Mouse (Mus musculus): ENCODE data around the gene D130043K22Rik. TPM values are rescaled to one million over a fixed set of nuclear protein-coding genes. Genes with fewer than 3 reads are reported as not detected.
"Not testable (repeated sequence)": the region's sequence is repeated elsewhere in the genome, so short reads cannot be mapped to it uniquely, and the experiment has no call there.

D130043K22Rik gene
- polyA plus RNA-seq, 1 experiment from 2014 or later = 0.58 TPM

DNA sequence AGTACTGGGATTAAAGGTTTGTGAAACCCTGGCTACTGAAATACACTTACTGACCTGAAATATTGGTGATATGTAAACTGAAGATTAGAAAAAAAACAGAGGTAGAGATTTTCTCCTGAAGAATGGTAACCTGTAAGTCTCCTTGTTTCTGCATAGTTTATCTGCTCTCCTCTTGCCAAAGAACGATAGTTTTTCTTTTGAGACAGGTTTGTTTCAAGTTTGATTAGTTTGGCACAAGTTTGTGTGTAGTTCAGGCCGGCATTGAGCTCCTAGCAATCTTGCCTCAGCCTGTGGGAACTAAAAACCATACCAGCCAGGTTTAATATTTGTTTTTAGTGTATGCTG is 12.2 kb upstream of the D130043K22Rik start:
- H3K4me2 ChIP-seq (replicated peaks) = peak overlapping the region; percentile 85
- H3K4me3 ChIP-seq = peak overlapping the region; percentile 95
- H3K36me3 ChIP-seq = no peaks in the 10 kb centered on the region
- no peak overlapping the region for H3K27ac ChIP-seq
- no peaks in the 10 kb centered on the region for H3K9me3 ChIP-seq
- ATAC-seq (ENCODE audit: insufficient number of reproducible peaks, insufficient read depth, low FRiP score, low TSS enrichment) = no peak
- H3K9ac ChIP-seq = peak overlapping the region; percentile 94
- H3K27me3 ChIP-seq = no peaks in the 10 kb centered on the region
- peaks cover 13% of the 10 kb centered on the region for H3K4me1 ChIP-seq
- WGBS = 58% methylated on average over 2 of the region's 2 CpGs

- not testable (repeated sequence) for H3K4me2 ChIP-seq (replicated peaks); H3K27me3 ChIP-seq; H3K9me3 ChIP-seq; H3K36me3 ChIP-seq; H3K4me1 ChIP-seq; ATAC-seq (ENCODE audit: insufficient number of reproducible peaks, insufficient read depth, low FRiP score, low TSS enrichment); H3K4me3 ChIP-seq; H3K27ac ChIP-seq; H3K9ac ChIP-seq
- 92% methylated on average over 8 of the region's 8 CpGs for WGBS
Observed at GRCm38 (mm10) chr13:24837765-24838164, 7.2 kb upstream of the D130043K22Rik start.

GRCm38 (mm10) chr13:24839831-24840230 is 5.1 kb upstream of the D130043K22Rik start:
- Histone ChIP-seq H3K27ac (no peak overlapping the region), H3K9me3 (no peaks in the 10 kb centered on the region), H3K9ac (no peak overlapping the region), H3K27me3 (no peaks in the 10 kb centered on the region), H3K4me1 (peaks cover 4% of the 10 kb centered on the region), H3K4me2 (replicated peaks) (no peak overlapping the region), H3K36me3 (peaks cover 8% of the 10 kb centered on the region), H3K4me3 (no peak overlapping the region)
- 71% methylated on average over 3 of the region's 3 CpGs for WGBS
- no peak for ATAC-seq (ENCODE audit: insufficient number of reproducible peaks, insufficient read depth, low FRiP score, low TSS enrichment)

DNA sequence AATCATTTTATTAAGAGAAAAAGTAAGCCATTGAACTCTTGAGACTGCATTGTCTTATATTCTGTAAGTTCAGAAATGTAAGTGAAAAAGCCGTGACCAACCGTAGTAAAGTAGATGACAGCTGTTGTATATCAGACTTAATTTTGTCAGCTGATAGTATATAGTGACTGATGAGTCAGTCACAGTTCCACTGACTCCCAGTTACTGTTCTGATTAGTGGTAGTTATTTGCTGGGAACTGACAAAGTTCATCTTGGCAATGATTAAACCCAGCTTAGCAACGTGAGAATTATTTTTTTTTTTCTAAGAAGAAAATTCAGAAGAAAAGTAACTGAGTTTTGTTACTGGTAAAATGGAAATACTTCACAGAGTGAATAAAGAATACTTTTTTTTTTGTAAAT is 3.2 kb upstream of the D130043K22Rik start:
- Histone ChIP-seq H3K36me3 (peaks cover 8% of the 10 kb centered on the region), H3K9me3 (no peaks in the 10 kb centered on the region), H3K4me3 (no peak overlapping the region), H3K4me2 (replicated peaks) (no peak overlapping the region), H3K4me1 (peaks cover 6% of the 10 kb centered on the region), H3K27ac (no peak overlapping the region), H3K27me3 (no peaks in the 10 kb centered on the region), H3K9ac (no peak overlapping the region)
- no peak for ATAC-seq (ENCODE audit: insufficient number of reproducible peaks, insufficient read depth, low FRiP score, low TSS enrichment)
- 89% methylated on average over 3 of the region's 3 CpGs for WGBS

DNA sequence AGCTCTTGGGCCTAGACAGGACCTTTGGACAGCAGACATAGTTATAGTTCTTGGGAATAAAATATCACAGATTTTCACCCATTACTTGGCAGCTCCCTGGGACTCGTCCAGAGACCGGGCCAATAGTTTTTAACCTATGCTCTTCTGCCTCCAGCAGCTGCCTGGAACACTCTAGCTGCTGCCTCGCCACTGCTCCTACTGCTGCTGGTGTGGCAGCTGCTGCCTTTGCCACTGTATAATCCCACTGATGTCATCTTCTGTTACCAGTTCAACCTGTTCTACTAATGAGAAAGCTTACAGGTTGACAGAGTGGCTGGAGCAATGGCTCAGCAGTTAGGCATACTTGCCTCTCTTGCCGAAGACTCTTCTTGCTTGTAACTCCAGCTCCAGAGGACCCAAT is 4.4 kb downstream of the D130043K22Rik start:
- ATAC-seq (ENCODE audit: insufficient number of reproducible peaks, insufficient read depth, low FRiP score, low TSS enrichment) = no peak

DNA sequence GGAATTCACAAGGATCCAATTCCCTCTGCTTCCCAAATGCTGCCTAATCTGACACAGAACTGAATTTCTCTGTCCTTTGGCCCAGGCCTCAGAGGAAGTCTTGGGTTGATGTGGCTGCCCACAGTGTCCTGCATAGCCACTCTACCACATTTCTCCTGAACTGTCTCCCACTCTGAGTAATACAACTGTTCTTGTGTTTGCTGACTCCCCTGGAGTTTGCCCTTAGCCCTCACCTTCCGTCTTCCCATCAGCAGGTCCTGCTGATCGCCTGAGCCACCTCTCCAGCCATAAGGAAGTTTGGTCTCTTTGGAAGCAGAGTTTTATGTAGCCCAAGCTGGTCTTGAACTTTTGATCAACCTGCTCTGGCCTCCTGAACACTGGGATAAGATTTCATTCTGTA is 7.1 kb downstream of the D130043K22Rik start:
- no peaks in the 10 kb centered on the region for H3K27me3 ChIP-seq
- no peak overlapping the region for H3K4me2 ChIP-seq (replicated peaks)
- H3K9me3 ChIP-seq = no peaks in the 10 kb centered on the region
- H3K36me3 ChIP-seq = no peaks in the 10 kb centered on the region
- no peak overlapping the region for H3K4me3 ChIP-seq
- H3K27ac ChIP-seq = no peak overlapping the region
- ATAC-seq (ENCODE audit: insufficient number of reproducible peaks, insufficient read depth, low FRiP score, low TSS enrichment) = no peak
- H3K4me1 ChIP-seq = no peaks in the 10 kb centered on the region
- no peak overlapping the region for H3K9ac ChIP-seq
- WGBS = 89% methylated on average over 2 of the region's 2 CpGs

More for the DNA sequence above, 4.4 kb downstream of the D130043K22Rik start:
- WGBS = 73% methylated on average over 4 of the region's 4 CpGs
- no peak overlapping the region for H3K4me2 ChIP-seq (replicated peaks)
- no peak overlapping the region for H3K9ac ChIP-seq
- no peak overlapping the region for H3K4me3 ChIP-seq
- no peaks in the 10 kb centered on the region for H3K9me3 ChIP-seq
- no peaks in the 10 kb centered on the region for H3K36me3 ChIP-seq
- no peaks in the 10 kb centered on the region for H3K27me3 ChIP-seq
- H3K27ac ChIP-seq = no peak overlapping the region
- H3K4me1 ChIP-seq = peaks cover 6% of the 10 kb centered on the region

- Histone ChIP-seq H3K4me1 (no peaks in the 10 kb centered on the region), H3K4me3 (no peak overlapping the region), H3K4me2 (replicated peaks) (no peak overlapping the region), H3K9ac (no peak overlapping the region), H3K36me3 (no peaks in the 10 kb centered on the region), H3K9me3 (no peaks in the 10 kb centered on the region), H3K27me3 (no peaks in the 10 kb centered on the region), H3K27ac (no peak overlapping the region)
- no peak for ATAC-seq (ENCODE audit: insufficient number of reproducible peaks, insufficient read depth, low FRiP score, low TSS enrichment)
- 81% methylated on average over 3 of the region's 3 CpGs for WGBS
Observed at GRCm38 (mm10) chr13:24852570-24852969, 7.6 kb downstream of the D130043K22Rik start.

- Histone ChIP-seq H3K27ac (no peak overlapping the region), H3K4me1 (no peaks in the 10 kb centered on the region), H3K27me3 (no peaks in the 10 kb centered on the region), H3K4me3 (no peak overlapping the region), H3K4me2 (replicated peaks) (no peak overlapping the region), H3K36me3 (no peaks in the 10 kb centered on the region), H3K9ac (no peak overlapping the region), H3K9me3 (no peaks in the 10 kb centered on the region)
- ATAC-seq (ENCODE audit: insufficient number of reproducible peaks, insufficient read depth, low FRiP score, low TSS enrichment) = no peak
Observed at GRCm38 (mm10) chr13:24859115-24859514, 14.2 kb downstream of the D130043K22Rik start.

DNA sequence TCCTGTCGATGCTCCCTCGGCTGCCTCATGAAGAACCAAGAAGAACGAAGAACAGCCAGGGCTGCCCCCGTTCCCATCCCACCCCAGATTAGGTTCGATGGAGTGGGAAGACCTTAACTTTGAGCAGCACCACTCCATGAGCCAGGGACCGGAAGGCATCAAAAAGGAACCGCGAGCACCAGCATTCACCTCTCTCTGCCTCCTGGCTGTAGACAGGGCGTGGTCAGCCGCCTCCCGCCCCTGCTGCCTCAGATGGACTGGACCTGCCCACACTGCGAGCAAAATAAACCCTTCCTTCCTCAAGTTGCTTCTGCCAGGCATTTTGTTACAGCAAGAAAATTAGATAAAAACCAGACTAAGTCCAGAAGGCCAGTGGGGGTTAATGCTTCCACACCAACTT is 16.1 kb downstream of the D130043K22Rik start:
- WGBS = 81% methylated on average over 12 of the region's 12 CpGs
- no peak for ATAC-seq (ENCODE audit: insufficient number of reproducible peaks, insufficient read depth, low FRiP score, low TSS enrichment)
- Histone ChIP-seq H3K4me3 (no peak overlapping the region), H3K36me3 (no peaks in the 10 kb centered on the region), H3K27ac (no peak overlapping the region), H3K9ac (no peak overlapping the region), H3K9me3 (no peaks in the 10 kb centered on the region), H3K27me3 (no peaks in the 10 kb centered on the region), H3K4me2 (replicated peaks) (no peak overlapping the region), H3K4me1 (no peaks in the 10 kb centered on the region)

DNA sequence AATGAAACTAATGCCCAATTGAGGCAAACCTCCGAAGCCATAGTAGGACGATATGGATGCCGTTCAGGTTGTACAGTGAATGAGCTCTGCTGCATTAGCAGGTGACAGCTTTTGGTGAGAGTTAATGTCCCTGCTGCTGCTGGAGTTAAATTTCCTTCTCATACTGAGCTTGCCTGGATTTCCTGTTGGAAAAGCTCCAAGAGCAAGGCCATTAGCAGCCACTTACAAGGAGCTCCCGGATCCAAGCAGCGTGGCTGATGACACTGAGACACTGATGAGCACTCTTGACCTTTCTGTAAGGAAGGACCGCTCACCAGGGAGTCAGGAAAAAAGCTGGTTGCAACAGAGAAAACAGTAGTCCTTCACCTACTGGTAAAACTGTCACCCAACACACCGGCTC is 17.1 kb downstream of the D130043K22Rik start:
- Histone ChIP-seq H3K4me3 (no peak overlapping the region), H3K27ac (no peak overlapping the region), H3K36me3 (no peaks in the 10 kb centered on the region), H3K4me2 (replicated peaks) (no peak overlapping the region), H3K27me3 (no peaks in the 10 kb centered on the region), H3K4me1 (no peaks in the 10 kb centered on the region), H3K9me3 (no peaks in the 10 kb centered on the region), H3K9ac (no peak overlapping the region)
- no peak for ATAC-seq (ENCODE audit: insufficient number of reproducible peaks, insufficient read depth, low FRiP score, low TSS enrichment)
- 72% methylated on average over 7 of the region's 7 CpGs for WGBS

DNA sequence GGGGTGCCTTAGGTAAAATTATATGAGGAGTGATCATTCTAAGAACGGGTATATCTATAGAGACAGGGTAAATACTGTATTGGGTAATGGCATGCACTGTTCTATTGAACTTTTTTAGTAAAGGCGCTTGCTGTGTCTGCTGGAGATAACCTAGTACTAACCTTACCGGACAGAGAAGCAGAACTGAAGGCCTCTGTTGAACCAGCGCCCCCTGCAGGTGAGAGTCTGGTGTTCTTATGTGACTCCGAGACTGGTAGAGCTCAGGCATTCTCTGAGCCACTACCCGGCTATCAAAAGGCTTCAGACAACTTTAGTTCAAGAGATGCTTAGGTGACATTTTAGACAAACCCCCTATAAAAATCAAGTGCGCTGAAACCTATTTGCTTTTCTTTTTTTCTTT is 17.6 kb downstream of the D130043K22Rik start:
- H3K4me2 ChIP-seq (replicated peaks) = no peak overlapping the region
- H3K27me3 ChIP-seq = no peaks in the 10 kb centered on the region
- H3K4me3 ChIP-seq = no peak overlapping the region
- ATAC-seq (ENCODE audit: insufficient number of reproducible peaks, insufficient read depth, low FRiP score, low TSS enrichment) = no peak
- no peaks in the 10 kb centered on the region for H3K36me3 ChIP-seq
- H3K9ac ChIP-seq = no peak overlapping the region
- 61% methylated on average over 7 of the region's 7 CpGs for WGBS
- no peaks in the 10 kb centered on the region for H3K4me1 ChIP-seq
- H3K9me3 ChIP-seq = no peaks in the 10 kb centered on the region
- no peak overlapping the region for H3K27ac ChIP-seq

DNA sequence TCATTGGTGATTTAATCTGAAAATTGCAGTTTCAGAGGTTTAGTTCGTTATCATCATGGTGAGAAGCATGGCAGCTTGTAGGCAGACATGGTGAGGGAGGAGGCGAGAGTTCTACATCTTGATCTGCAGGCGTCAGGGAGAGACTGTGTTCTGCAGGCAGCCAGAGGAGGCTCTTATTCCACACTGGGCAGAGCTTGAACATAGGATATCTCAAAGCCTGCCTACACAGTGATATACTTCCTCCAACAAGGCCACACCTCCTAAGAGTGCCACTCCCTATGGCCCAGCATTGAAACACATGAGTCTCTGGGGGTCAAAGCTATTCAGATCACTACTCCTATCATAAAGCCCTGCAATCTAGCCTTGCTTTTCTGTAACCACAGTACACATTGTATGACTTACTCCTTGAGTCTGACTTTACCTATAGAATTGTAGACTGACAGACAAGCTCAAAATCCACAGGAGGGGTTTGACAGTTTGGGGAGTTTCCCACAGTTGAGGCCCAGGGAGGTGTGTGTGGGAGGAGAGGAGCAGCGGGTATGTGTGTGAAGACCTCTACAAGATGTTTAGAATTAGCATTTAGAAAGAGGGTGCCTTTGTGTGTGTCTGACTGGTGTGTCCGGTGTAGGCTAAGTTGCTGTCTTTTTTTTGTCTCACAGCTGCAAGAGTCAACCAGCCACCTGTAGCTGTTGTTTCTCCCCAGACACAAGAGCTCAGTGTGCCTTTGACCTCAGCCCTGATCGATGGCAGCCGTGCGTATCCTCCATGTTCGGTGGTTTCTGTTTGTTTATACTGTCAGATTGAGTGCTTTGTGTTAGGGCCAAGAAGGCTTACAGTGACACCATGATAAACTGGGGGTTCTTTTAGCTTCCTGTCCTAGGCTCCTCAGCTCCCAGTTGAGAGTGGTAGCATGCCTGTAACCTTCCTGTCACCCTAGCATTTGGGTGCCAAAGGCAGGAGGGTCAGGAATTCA is 21.8 kb downstream of the D130043K22Rik start:
- Histone ChIP-seq H3K27ac (no peak overlapping the region), H3K4me3 (no peak overlapping the region), H3K9me3 (no peaks in the 10 kb centered on the region), H3K4me1 (no peaks in the 10 kb centered on the region), H3K4me2 (replicated peaks) (no peak overlapping the region), H3K27me3 (no peaks in the 10 kb centered on the region), H3K36me3 (no peaks in the 10 kb centered on the region), H3K9ac (no peak overlapping the region)
- WGBS = 68% methylated on average over 9 of the region's 9 CpGs
- no peak for ATAC-seq (ENCODE audit: insufficient number of reproducible peaks, insufficient read depth, low FRiP score, low TSS enrichment)

Measured in embryonic facial prominence, embryonic 12.5 days (tissue).